Mouse (Mus musculus): ENCODE measurements at regions not wholly inside any gene's neighbourhood (a gene's known extent, or its start where the extent isn't known, plus 50 kb on each side); places are given as distances from the start of the nearest gene placed in this dataset.
"Not testable (repeated sequence)": the region's sequence is repeated elsewhere in the genome, so short reads cannot be mapped to it uniquely, and the experiment has no call there.

GRCm38 (mm10) chr13:12671011-12671410 lies 105.3 kb downstream of the Ero1lb start:
- WGBS, result 100% methylated on average over 2 of the region's 2 CpGs
- H3K4me2 ChIP-seq; H3K27me3 ChIP-seq (replicated peaks); H3K27ac ChIP-seq; H3K9me3 ChIP-seq; ATAC-seq (replicated peaks); H3K4me3 ChIP-seq; H3K4me1 ChIP-seq; H3K9ac ChIP-seq; H3K36me3 ChIP-seq (replicated peaks): not testable (repeated sequence)

- H3K4me3 ChIP-seq; H3K4me1 ChIP-seq; H3K9ac ChIP-seq; ATAC-seq (replicated peaks); H3K27me3 ChIP-seq (replicated peaks); H3K9me3 ChIP-seq; H3K36me3 ChIP-seq (replicated peaks); H3K27ac ChIP-seq; H3K4me2 ChIP-seq: not testable (repeated sequence)
- no CpG with 5 or more reads among the region's 7 CpGs for WGBS
These were observed 103.1 kb downstream of the Ero1lb start for GRCm38 (mm10) chr13:12668742-12669141.

DNA sequence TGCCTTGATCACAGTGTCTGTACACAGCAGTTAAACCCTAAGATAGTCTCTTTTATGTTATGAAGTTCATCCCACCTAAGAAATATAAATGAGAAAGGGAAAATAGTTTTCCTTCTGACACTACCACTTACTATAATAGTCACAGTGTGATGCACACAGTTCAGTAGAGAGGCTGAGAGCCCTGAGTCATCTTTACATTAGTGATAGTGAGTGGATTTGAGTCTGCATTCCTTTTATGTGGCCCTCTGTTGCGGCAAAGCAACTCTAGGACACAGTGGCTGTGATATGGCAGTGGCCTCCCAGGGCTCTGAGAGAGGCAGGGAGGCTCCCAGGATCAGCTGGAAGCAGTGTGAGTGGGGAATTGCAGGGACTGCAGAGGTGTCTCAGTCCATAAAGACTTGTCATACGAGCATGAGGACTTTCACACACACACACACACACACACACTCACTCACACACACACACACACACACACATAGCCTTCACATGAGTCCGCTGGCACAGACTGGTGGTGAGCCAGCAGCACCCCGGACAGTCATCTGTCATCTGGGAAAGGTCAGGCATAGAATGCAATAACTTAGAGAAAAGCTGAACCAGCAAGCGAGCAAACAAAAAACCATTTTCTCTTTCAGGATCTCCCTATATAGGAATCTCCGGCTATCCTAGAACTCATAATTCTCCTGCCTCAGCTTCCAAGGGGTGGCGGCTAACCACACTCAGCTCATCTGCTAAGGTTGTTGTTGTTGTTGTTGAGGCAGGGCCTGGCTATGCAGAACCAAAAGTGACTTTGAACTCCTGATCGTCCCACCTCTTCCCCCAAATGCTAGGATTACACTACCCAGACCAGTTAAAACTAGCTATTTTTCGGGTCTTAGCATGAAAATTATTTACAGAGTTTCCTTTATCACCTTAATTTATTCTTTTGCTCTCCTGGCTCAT lies 102.3 kb downstream of the Ero1lb start:
- not testable (repeated sequence) for H3K4me1 ChIP-seq; H3K4me3 ChIP-seq; ATAC-seq (replicated peaks); H3K27ac ChIP-seq; H3K9me3 ChIP-seq; H3K27me3 ChIP-seq (replicated peaks); H3K9ac ChIP-seq; H3K4me2 ChIP-seq; H3K36me3 ChIP-seq (replicated peaks)
- WGBS, result 86% methylated on average over 9 of the region's 9 CpGs

DNA sequence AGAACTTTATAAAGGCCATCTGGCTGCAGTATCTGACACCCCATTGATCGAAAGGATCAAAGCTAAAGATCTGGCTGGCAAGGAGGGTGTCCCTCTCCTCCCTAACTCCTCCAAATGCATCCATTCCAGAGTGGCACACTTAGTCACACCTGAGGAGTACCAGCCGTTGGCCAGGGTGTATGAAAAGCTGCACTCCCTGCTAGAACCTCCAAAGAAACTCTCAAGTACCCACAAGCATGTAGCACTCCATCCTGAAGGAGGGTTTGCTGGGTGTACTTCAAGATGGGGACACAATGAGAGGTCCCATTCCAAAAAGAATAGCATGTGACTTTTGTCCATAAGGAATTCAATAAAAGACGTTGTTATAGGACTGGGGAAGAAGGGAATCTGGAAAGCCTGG lies 100.4 kb downstream of the Ero1lb start:
- H3K4me1 ChIP-seq; H3K4me2 ChIP-seq; ATAC-seq (replicated peaks); H3K36me3 ChIP-seq (replicated peaks); H3K9ac ChIP-seq; H3K4me3 ChIP-seq; H3K27me3 ChIP-seq (replicated peaks); H3K27ac ChIP-seq; H3K9me3 ChIP-seq: not testable (repeated sequence)
- WGBS, result 85% methylated on average over 3 of the region's 3 CpGs
